Mouse (Mus musculus) heart, embryonic 11.5 days (tissue): Measurements from ENCODE around the gene Aip. TPM values are rescaled to one million over a fixed set of nuclear protein-coding genes. Genes with fewer than 3 reads are reported as not detected.

Experiments used
- ATAC-seq: fragments of 200-750 bp; cut with Nextera tagmentation; replicated peaks from 2 replicates; pipeline ENCODE4 v1.8.0; 2017; ENCODE audit warnings: moderate library complexity; ENCODE audit not compliant: insufficient number of reproducible peaks, low FRiP score, low TSS enrichment
- H3K27ac ChIP-seq: fragments of 300-500 bp; sonication (generic); 2 replicates; pipeline ENCODE4 v1.5.1; 2014; ENCODE audit warnings: mild to moderate bottlenecking, low read depth, low read length
- H3K27me3 ChIP-seq: fragments of 300-500 bp; sonication (generic); 2 replicates; pipeline ENCODE4 v1.6.1; 2014; ENCODE audit warnings: mild to moderate bottlenecking, low read length, mixed read lengths; ENCODE audit not compliant: control insufficient read depth, insufficient read depth
- H3K36me3 ChIP-seq: fragments of 300-500 bp; sonication (generic); 2 replicates; pipeline ENCODE4 v1.6.1; 2014; ENCODE audit warnings: mild to moderate bottlenecking, low read length, moderate library complexity, mixed read lengths; ENCODE audit not compliant: control insufficient read depth, insufficient read depth
- H3K4me1 ChIP-seq: fragments of 300-500 bp; sonication (generic); 2 replicates; pipeline ENCODE4 v1.6.1; 2014; ENCODE audit warnings: low read length; ENCODE audit not compliant: control insufficient read depth, insufficient read depth
- H3K4me2 ChIP-seq: fragments of 300-500 bp; sonication (generic); 2 replicates; pipeline ENCODE4 v1.6.1; 2014; ENCODE audit warnings: mild to moderate bottlenecking, moderate library complexity
- H3K4me3 ChIP-seq: fragments of 300-500 bp; sonication (generic); 2 replicates; pipeline ENCODE4 v1.5.1; 2014; ENCODE audit warnings: low read depth, low read length
- H3K9ac ChIP-seq: fragments of 300-500 bp; sonication (generic); 2 replicates; pipeline ENCODE4 v1.6.1; 2014; ENCODE audit warnings: mild to moderate bottlenecking, low read depth, low read length, moderate library complexity
- H3K9me3 ChIP-seq: fragments of 300-500 bp; sonication (generic); replicated peaks from 2 replicates; pipeline ENCODE4 v1.6.1; 2016; ENCODE audit warnings: low read length; ENCODE audit not compliant: control insufficient read depth
- WGBS: fragments of 180-500 bp; shearing (Covaris S2); extraction: QIAGEN DNeasy Blood & Tissue Kit; methylation state at CpG from one replicate; pipeline ENCODE4 v1.1.7; 2014; ENCODE audit not compliant: insufficient replicate concordance; 5-methylcytosine and 5-hydroxymethylcytosine counted together
- polyA plus RNA-seq: library from polyadenylated mRNA; unstranded; fragments of >200 nt; fragmentation: Nextera tagmentation; extraction: Ambion mirVana; gene quantifications from 2 replicates; pipeline ENCODE4 v1.2.1, GENCODE M21; 2014

The Aip gene
- polyA plus RNA-seq, 1 experiment from 2014 or later = 91.4 TPM

GRCm38 (mm10) chr19:4115144-4115543, 10.5 kb downstream of the Aip start:
- 0 out of 2 replicates have a peak, but pooled peaks cover 9% of the 10 kb centered on the region for H3K4me1 ChIP-seq
- H3K4me3 ChIP-seq = no peak overlapping the region
- ATAC-seq = no peak
- no peaks in the 10 kb centered on the region for H3K27me3 ChIP-seq
- no peaks in the 10 kb centered on the region for H3K9me3 ChIP-seq
- no peak overlapping the region for H3K4me2 ChIP-seq
- peaks cover 20% of the 10 kb centered on the region for H3K36me3 ChIP-seq
- WGBS = 88% methylated on average over 10 of the region's 10 CpGs
- H3K27ac ChIP-seq = no peak overlapping the region
- H3K9ac ChIP-seq = no peak overlapping the region

GRCm38 (mm10) chr19:4114551-4114950, 11.1 kb downstream of the Aip start:
- Histone ChIP-seq H3K9ac (no peak overlapping the region), H3K4me3 (no peak overlapping the region), H3K36me3 (peaks cover 20% of the 10 kb centered on the region), H3K27ac (no peak overlapping the region), H3K9me3 (no peaks in the 10 kb centered on the region), H3K4me2 (no peak overlapping the region), H3K4me1 (0 out of 2 replicates have a peak, but pooled peaks cover 9% of the 10 kb centered on the region), H3K27me3 (no peaks in the 10 kb centered on the region)
- ATAC-seq = no peak
- 86% methylated on average over 10 of the region's 10 CpGs for WGBS

- H3K9ac ChIP-seq = 0 out of 2 replicates have a peak overlapping the region, but pooled peaks have one; percentile 12
- H3K4me3 ChIP-seq = no peak overlapping the region
- 43% methylated on average over 5 of the region's 5 CpGs for WGBS
- H3K36me3 ChIP-seq = peaks cover 20% of the 10 kb centered on the region
- no peak overlapping the region for H3K4me2 ChIP-seq
- H3K27ac ChIP-seq = no peak overlapping the region; the same call in 1 of the 2 replicates
- no peak for ATAC-seq
- H3K27me3 ChIP-seq = no peaks in the 10 kb centered on the region
- H3K9me3 ChIP-seq = no peaks in the 10 kb centered on the region
- H3K4me1 ChIP-seq = 0 out of 2 replicates have a peak, but pooled peaks cover 9% of the 10 kb centered on the region
Measured at GRCm38 (mm10) chr19:4113806-4114230, 11.8 kb downstream of the Aip start.

GRCm38 (mm10) chr19:4113186-4113805, 12.4 kb downstream of the Aip start:
- Histone ChIP-seq H3K27ac (no peak overlapping the region; the same call in 1 of the 2 replicates), H3K36me3 (peaks cover 20% of the 10 kb centered on the region), H3K4me1 (0 out of 2 replicates have a peak, but pooled peaks cover 9% of the 10 kb centered on the region), H3K9me3 (no peaks in the 10 kb centered on the region), H3K9ac (0 out of 2 replicates have a peak overlapping the region, but pooled peaks have one; percentile 12), H3K4me2 (no peak overlapping the region), H3K27me3 (no peaks in the 10 kb centered on the region), H3K4me3 (no peak overlapping the region)
- WGBS = 66% methylated on average over 13 of the region's 13 CpGs
- no peak for ATAC-seq

GRCm38 (mm10) chr19:4112063-4112960, 13.3 kb downstream of the Aip start:
- Histone ChIP-seq H3K4me2 (no peak overlapping the region), H3K27ac (no peak overlapping the region), H3K4me3 (no peak overlapping the region), H3K36me3 (peaks cover 20% of the 10 kb centered on the region), H3K27me3 (no peaks in the 10 kb centered on the region), H3K4me1 (0 out of 2 replicates have a peak, but pooled peaks cover 9% of the 10 kb centered on the region), H3K9ac (no peak overlapping the region), H3K9me3 (no peaks in the 10 kb centered on the region)
- WGBS = 88% methylated on average over 26 of the region's 26 CpGs
- ATAC-seq = no peak

- Histone ChIP-seq H3K27me3 (no peaks in the 10 kb centered on the region), H3K27ac (no peak overlapping the region), H3K9me3 (no peaks in the 10 kb centered on the region), H3K4me3 (no peak overlapping the region), H3K36me3 (peaks cover 5% of the 10 kb centered on the region), H3K4me2 (no peak overlapping the region), H3K9ac (no peak overlapping the region), H3K4me1 (0 out of 2 replicates have a peak, but pooled peaks cover 1% of the 10 kb centered on the region)
- 84% methylated on average over 9 of the region's 9 CpGs for WGBS
- ATAC-seq = no peak
Measured at GRCm38 (mm10) chr19:4108535-4108934, 17.1 kb downstream of the Aip start.

GRCm38 (mm10) chr19:4106654-4107053, 19.0 kb downstream of the Aip start:
- WGBS = 83% methylated on average over 14 of the region's 14 CpGs
- H3K36me3 ChIP-seq = no peaks in the 10 kb centered on the region
- no peak for ATAC-seq
- H3K4me1 ChIP-seq = no peaks in the 10 kb centered on the region
- H3K27me3 ChIP-seq = peaks cover 15% of the 10 kb centered on the region
- no peak overlapping the region for H3K4me3 ChIP-seq
- H3K9me3 ChIP-seq = no peaks in the 10 kb centered on the region
- no peak overlapping the region for H3K27ac ChIP-seq
- H3K9ac ChIP-seq = no peak overlapping the region
- no peak overlapping the region for H3K4me2 ChIP-seq

- no peak overlapping the region for H3K4me2 ChIP-seq
- H3K4me3 ChIP-seq = no peak overlapping the region
- no peak for ATAC-seq
- no peak overlapping the region for H3K27ac ChIP-seq
- no peaks in the 10 kb centered on the region for H3K9me3 ChIP-seq
- peaks cover 30% of the 10 kb centered on the region for H3K27me3 ChIP-seq
- WGBS = 82% methylated on average over 16 of the region's 16 CpGs
- no peak overlapping the region for H3K9ac ChIP-seq
- H3K36me3 ChIP-seq = no peaks in the 10 kb centered on the region
- H3K4me1 ChIP-seq = peaks cover 8% of the 10 kb centered on the region
Measured at GRCm38 (mm10) chr19:4104675-4105194, 20.9 kb downstream of the Aip start.
